Mouse (Mus musculus) embryonic fibroblast, embryonic 13.5 days (primary cell): Measurements from ENCODE around the gene Mpp3.

Experiments used
- CTCF ChIP-seq: IDR thresholded peaks from 2 replicates; pipeline ENCODE4 v1.5.1; 2011; ENCODE audit warnings: mild to moderate bottlenecking, control low read depth, low read length, moderate library complexity, borderline replicate concordance; ENCODE audit not compliant: insufficient read depth
- POLR2A ChIP-seq: IDR thresholded peaks from 2 replicates; pipeline ENCODE4 v1.6.1; 2011; ENCODE audit warnings: low read depth, mild to moderate bottlenecking, control low read depth, low read length, moderate library complexity

DNA sequence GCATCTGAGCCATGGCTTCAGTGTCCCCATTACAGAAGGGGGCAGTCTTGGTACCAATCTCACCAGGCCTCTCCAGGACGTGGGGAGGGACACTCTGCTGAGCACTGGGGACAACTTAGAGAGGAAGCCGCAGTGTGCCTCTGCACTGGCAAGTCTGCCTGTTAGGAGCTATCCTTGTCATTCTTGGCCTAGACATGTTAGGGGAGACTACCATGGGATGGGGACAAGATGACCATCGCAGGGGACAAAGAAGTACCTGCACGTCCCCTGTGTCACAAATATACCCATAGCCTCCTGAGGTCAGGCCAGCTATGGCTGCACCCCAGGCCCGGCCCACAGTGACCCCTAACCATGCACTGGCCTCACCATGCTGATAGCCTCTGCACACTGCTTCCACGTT is 15.1 kb upstream of the Mpp3 start:
- TF ChIP-seq POLR2A, result no peak
- TF ChIP-seq CTCF, result no peak
